Mouse (Mus musculus) neural tube, embryonic 11.5 days (tissue): Measurements from ENCODE around the gene Zbtb9. TPM values are rescaled to one million over a fixed set of nuclear protein-coding genes. Genes with fewer than 3 reads are reported as not detected.
A peak's percentile ranks its signal among the peaks of the same experiment; 100 is the strongest.

ENCODE experiments used
- ATAC-seq: fragments of 200-750 bp; cut with Nextera tagmentation; 2 replicates; pipeline ENCODE4 v1.8.0; 2017; ENCODE audit warnings: moderate number of reproducible peaks, mild to moderate bottlenecking, moderate TSS enrichment, moderate library complexity; ENCODE audit not compliant: insufficient read depth, low FRiP score, low TSS enrichment
- DNase-seq: peaks from one replicate; pipeline ENCODE4 v3.0.0-alpha.2; 2015; ENCODE audit warnings: low spot score
- H3K27ac ChIP-seq: fragments of 300-500 bp; sonication (generic); 2 replicates; pipeline ENCODE4 v1.5.1; 2014; ENCODE audit warnings: low read depth, mild to moderate bottlenecking, low read length
- H3K27me3 ChIP-seq: fragments of 300-500 bp; sonication (generic); 2 replicates; pipeline ENCODE4 v1.6.1; 2014; ENCODE audit warnings: mild to moderate bottlenecking, low read length, mixed read lengths; ENCODE audit not compliant: control insufficient read depth, insufficient read depth
- H3K36me3 ChIP-seq: fragments of 300-500 bp; sonication (generic); 2 replicates; pipeline ENCODE4 v1.6.1; 2014; ENCODE audit warnings: mild to moderate bottlenecking, low read length, moderate library complexity, mixed read lengths; ENCODE audit not compliant: control insufficient read depth, insufficient read depth
- H3K4me1 ChIP-seq: fragments of 300-500 bp; sonication (generic); 2 replicates; pipeline ENCODE4 v1.6.1; 2014; ENCODE audit warnings: low read length, mixed read lengths; ENCODE audit not compliant: control insufficient read depth, insufficient read depth
- H3K4me2 ChIP-seq: fragments of 300-500 bp; sonication (generic); 2 replicates; pipeline ENCODE4 v1.6.1; 2014; ENCODE audit warnings: low read depth, mild to moderate bottlenecking, moderate library complexity
- H3K4me3 ChIP-seq: fragments of 300-500 bp; sonication (generic); 2 replicates; pipeline ENCODE4 v1.5.1; 2014; ENCODE audit warnings: low read depth, low read length
- H3K9ac ChIP-seq: fragments of 300-500 bp; sonication (generic); 2 replicates; pipeline ENCODE4 v1.6.1; 2014; ENCODE audit warnings: mild to moderate bottlenecking, low read length
- H3K9me3 ChIP-seq: fragments of 300-500 bp; sonication (generic); 2 replicates; pipeline ENCODE4 v1.6.1; 2016; ENCODE audit warnings: low read length; ENCODE audit not compliant: control insufficient read depth
- WGBS: fragments of 180-500 bp; shearing (Covaris S2); extraction: QIAGEN DNeasy Blood & Tissue Kit; methylation state at CpG from one replicate; pipeline ENCODE4 v1.1.7; 2014; 5-methylcytosine and 5-hydroxymethylcytosine counted together
- microRNA-seq: library from miRNA; unstranded; fragments of <30 nt; microRNA quantifications from one replicate; pipeline ENCODE4, GENCODE M21; 2016
- polyA plus RNA-seq: library from polyadenylated mRNA; unstranded; fragments of >200 nt; fragmentation: Nextera tagmentation; extraction: Ambion mirVana; gene quantifications from 2 replicates; pipeline ENCODE4 v1.2.1, GENCODE M21; 2014

Zbtb9 gene
- polyA plus RNA-seq, 1 experiment from 2014 or later = 13.5 TPM

GRCm38 (mm10) chr17:27056812-27057516 is 84.0 kb downstream of the Zbtb9 start, which contains the start of gene Itpr3:
Gene Itpr3, plus strand, starts transcription at chr17:27057304.
- Histone ChIP-seq H3K4me1 (no peaks in the 10 kb centered on the region), H3K36me3 (no peaks in the 10 kb centered on the region), H3K9me3 (no peaks in the 10 kb centered on the region), H3K27ac (no peak within 1 kb of the TSS), H3K4me2 (peak within 1 kb of the TSS; percentile 66), H3K4me3 (peak within 1 kb of the TSS; percentile 36), H3K9ac (peak within 1 kb of the TSS; percentile 42), H3K27me3 (peaks cover 34% of the 10 kb centered on the region)
- no peak for ATAC-seq
- DNase-seq = peak; percentile 53
- under 1% methylated on average over 66 of the region's 66 CpGs for WGBS

- Histone ChIP-seq H3K4me1 (no peaks in the 10 kb centered on the region), H3K36me3 (no peaks in the 10 kb centered on the region), H3K4me2 (peak overlapping the region; percentile 66), H3K27me3 (peaks cover 34% of the 10 kb centered on the region), H3K9ac (peak overlapping the region; percentile 42), H3K4me3 (peak overlapping the region; percentile 36), H3K27ac (no peak overlapping the region), H3K9me3 (no peaks in the 10 kb centered on the region)
- 2% methylated on average over 24 of the region's 24 CpGs for whole genome bisulfite sequencing
- DNase-seq = no peak
- no peak for ATAC-seq
These were observed 84.6 kb downstream of the Zbtb9 start for GRCm38 (mm10) chr17:27057517-27058055.

Small RNA genes within 50 kb of the gene (microRNA-seq; reads per million reads assigned to microRNA genes)
- gene Mir3083 (not detected), gene Mir6968 (not detected)

Other genes with a start within 250 kb of the Zbtb9 start
- gene Bnip1, start 192.1 kb upstream of the Zbtb9 start, polyA plus RNA-seq = 49.6 and 51.6 TPM in 2 replicates
- 0.15 TPM in 1 of 2 replicates, not detected in the other for gene Nkx2-5, start 128.2 kb upstream of the Zbtb9 start, polyA plus RNA-seq
- gene Kifc5b, start 56.1 kb upstream of the Zbtb9 start, polyA plus RNA-seq = 5.6 and 5.8 TPM in 2 replicates
- 5.8 and 6.4 TPM in 2 replicates for gene Phf1, start 40.1 kb upstream of the Zbtb9 start, polyA plus RNA-seq
- 136 and 138 TPM in 2 replicates for gene Cuta, start 33.6 kb upstream of the Zbtb9 start, polyA plus RNA-seq
- gene Syngap1, start 31.9 kb upstream of the Zbtb9 start, polyA plus RNA-seq = 2.6 and 2.8 TPM in 2 replicates
- 8.2 and 8.3 TPM in 2 replicates for gene Bak1, start 55.8 kb downstream of the Zbtb9 start, polyA plus RNA-seq
- gene Itpr3, start 84.1 kb downstream of the Zbtb9 start, polyA plus RNA-seq = 1.2 and 1.4 TPM in 2 replicates
- gene Uqcc2, start 160.7 kb downstream of the Zbtb9 start, polyA plus RNA-seq = 345 and 346 TPM in 2 replicates
- gene Ip6k3, start 194.6 kb downstream of the Zbtb9 start, polyA plus RNA-seq = 0.25 and 0.26 TPM in 2 replicates
- 15.9 and 17.9 TPM in 2 replicates for gene Lemd2, start 231.3 kb downstream of the Zbtb9 start, polyA plus RNA-seq